Mouse (Mus musculus) stomach, postnatal 0 days (tissue): ENCODE results near the gene Mtmr14.

Experiments
- CTCF ChIP-seq: IDR thresholded peaks from 2 replicates; pipeline ENCODE4 v1.5.1; 2016; ENCODE audit warnings: antibody characterized with exemption, low read depth, mild to moderate bottlenecking, moderate library complexity
- EP300 ChIP-seq: optimal IDR thresholded peaks from 2 replicates; pipeline ENCODE3; 2016; ENCODE audit warnings: antibody characterized with exemption

DNA sequence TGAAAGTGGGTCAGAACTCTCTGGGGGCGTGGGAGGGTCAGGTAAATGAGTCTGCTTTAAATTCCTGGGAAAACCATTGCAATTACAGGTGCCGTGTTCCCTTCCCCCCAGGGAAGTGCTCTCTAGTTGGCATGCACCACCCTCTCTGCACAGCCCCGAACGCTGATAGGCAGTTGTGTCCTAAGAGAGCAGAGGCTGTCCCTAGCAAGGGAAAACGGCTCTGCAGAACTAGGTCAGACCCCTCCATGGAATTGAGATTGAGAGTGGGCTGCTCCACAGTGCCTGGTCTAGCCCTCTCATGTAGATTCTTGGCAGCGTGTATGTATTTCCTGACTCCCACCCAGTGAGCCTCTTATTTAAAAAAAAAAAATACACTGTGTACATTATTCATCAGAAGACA lies 25.9 kb downstream of the Mtmr14 start:
- TF ChIP-seq CTCF (no peak), EP300 (no peak)
